Mouse (Mus musculus): Measurements from ENCODE around the gene Zfp459. TPM values are rescaled to one million over a fixed set of nuclear protein-coding genes. Genes with fewer than 3 reads are reported as not detected.
"Not testable (repeated sequence)": the region's sequence is repeated elsewhere in the genome, so short reads cannot be mapped to it uniquely, and the experiment has no call there.

Gene Zfp459
- 1.0 and 1.3 TPM in 2 replicates for polyA plus RNA-seq (2015; fragmentation: Nextera tagmentation; extraction: Ambion mirVana)

GRCm38 (mm10) chr13:67421207-67421857, at the start of gene Zfp459:
Zfp459 (minus strand) TSS chr13:67421418.
- WGBS = under 1% methylated on average over 22 of the region's 22 CpGs
- Histone ChIP-seq H3K4me2 (peak within 1 kb of the TSS; percentile 77), H3K27ac (no peak within 1 kb of the TSS), H3K9ac (peak within 1 kb of the TSS; percentile 52), H3K4me3 (peak within 1 kb of the TSS; percentile 62), H3K36me3 (replicated peaks) (no peaks in the 10 kb centered on the region), H3K4me1 (peaks cover 11% of the 10 kb centered on the region), H3K27me3 (replicated peaks) (no peaks in the 10 kb centered on the region; the same call in 1 of the 2 replicates), H3K9me3 (no peaks in the 10 kb centered on the region)
- ATAC-seq (replicated peaks) = peak; percentile 92

GRCm38 (mm10) chr13:67469274-67469673, 48.1 kb upstream of the Zfp459 start:
- Histone ChIP-seq H3K27me3 (replicated peaks) (no peaks in the 10 kb centered on the region), H3K27ac (no peak overlapping the region), H3K9ac (no peak overlapping the region), H3K4me3 (no peak overlapping the region), H3K36me3 (replicated peaks) (peaks cover 4% of the 10 kb centered on the region; the same call in 1 of the 2 replicates), H3K9me3 (no peaks in the 10 kb centered on the region), H3K4me2 (no peak overlapping the region), H3K4me1 (no peaks in the 10 kb centered on the region)
- 93% methylated on average over 3 of the region's 3 CpGs for WGBS
- ATAC-seq (replicated peaks) = no peak

GRCm38 (mm10) chr13:67463506-67464185, 42.4 kb upstream of the Zfp459 start:
- H3K4me2 ChIP-seq; ATAC-seq (replicated peaks); H3K36me3 ChIP-seq (replicated peaks); H3K27ac ChIP-seq; H3K27me3 ChIP-seq (replicated peaks); H3K4me3 ChIP-seq; H3K9ac ChIP-seq; H3K4me1 ChIP-seq; H3K9me3 ChIP-seq: not testable (repeated sequence)
- 84% methylated on average over 3 of the region's 5 CpGs for WGBS

GRCm38 (mm10) chr13:67452021-67452309, 30.7 kb upstream of the Zfp459 start:
- Histone ChIP-seq H3K4me3 (peak overlapping the region; percentile 53), H3K27me3 (replicated peaks) (no peaks in the 10 kb centered on the region), H3K27ac (no peak overlapping the region), H3K9ac (peak overlapping the region; percentile 53; the same call in 1 of the 2 replicates), H3K36me3 (replicated peaks) (peaks cover 2% of the 10 kb centered on the region; the same call in 1 of the 2 replicates), H3K9me3 (no peaks in the 10 kb centered on the region), H3K4me1 (peaks cover 10% of the 10 kb centered on the region; the same call in 1 of the 2 replicates), H3K4me2 (peak overlapping the region; percentile 78)
- 2% methylated on average over 3 of the region's 3 CpGs for WGBS
- peak; percentile 62 for ATAC-seq (replicated peaks)

GRCm38 (mm10) chr13:67451172-67452020, 30.2 kb upstream of the Zfp459 start, which contains the start of gene Zfp874a:
Zfp874a (minus strand) TSS chr13:67451624.
- H3K36me3 ChIP-seq (replicated peaks) = peaks cover 8% of the 10 kb centered on the region; the same call in 1 of the 2 replicates
- peak within 1 kb of the TSS; percentile 53 for H3K9ac ChIP-seq
- H3K4me1 ChIP-seq = peaks cover 10% of the 10 kb centered on the region; the same call in 1 of the 2 replicates
- H3K27me3 ChIP-seq (replicated peaks) = no peaks in the 10 kb centered on the region
- H3K4me3 ChIP-seq = peak within 1 kb of the TSS; percentile 53
- H3K27ac ChIP-seq = no peak within 1 kb of the TSS
- WGBS = 2% methylated on average over 20 of the region's 20 CpGs
- H3K9me3 ChIP-seq = no peaks in the 10 kb centered on the region
- peak within 1 kb of the TSS; percentile 78 for H3K4me2 ChIP-seq
- ATAC-seq (replicated peaks) = peak; percentile 97

GRCm38 (mm10) chr13:67437095-67437494, 15.9 kb upstream of the Zfp459 start:
- not testable (repeated sequence) for H3K9ac ChIP-seq; H3K9me3 ChIP-seq; H3K36me3 ChIP-seq (replicated peaks); H3K27me3 ChIP-seq (replicated peaks); H3K4me2 ChIP-seq; ATAC-seq (replicated peaks); H3K4me1 ChIP-seq; H3K4me3 ChIP-seq; H3K27ac ChIP-seq
- WGBS = 90% methylated on average over 1 of the region's 3 CpGs

GRCm38 (mm10) chr13:67428116-67428515, 6.9 kb upstream of the Zfp459 start:
- WGBS = 62% methylated on average over 3 of the region's 3 CpGs
- Histone ChIP-seq H3K4me1 (no peaks in the 10 kb centered on the region), H3K27me3 (replicated peaks) (no peaks in the 10 kb centered on the region; the same call in 1 of the 2 replicates), H3K27ac (no peak overlapping the region), H3K4me3 (no peak overlapping the region), H3K36me3 (replicated peaks) (no peaks in the 10 kb centered on the region), H3K9me3 (no peaks in the 10 kb centered on the region), H3K9ac (no peak overlapping the region), H3K4me2 (no peak overlapping the region)
- ATAC-seq (replicated peaks) = no peak

GRCm38 (mm10) chr13:67425699-67426098, 4.5 kb upstream of the Zfp459 start:
- H3K36me3 ChIP-seq (replicated peaks); H3K27ac ChIP-seq; H3K27me3 ChIP-seq (replicated peaks); ATAC-seq (replicated peaks); H3K4me2 ChIP-seq; H3K4me1 ChIP-seq; H3K9ac ChIP-seq; H3K4me3 ChIP-seq; H3K9me3 ChIP-seq: not testable (repeated sequence)

GRCm38 (mm10) chr13:67422532-67422931, 1.3 kb upstream of the Zfp459 start:
- H3K36me3 ChIP-seq (replicated peaks); H3K9ac ChIP-seq; H3K4me2 ChIP-seq; H3K27ac ChIP-seq; H3K27me3 ChIP-seq (replicated peaks); H3K4me3 ChIP-seq; H3K9me3 ChIP-seq; ATAC-seq (replicated peaks): not testable (repeated sequence)
- WGBS = 78% methylated on average over 2 of the region's 2 CpGs
- H3K4me1 ChIP-seq = peaks cover 11% of the 10 kb centered on the region

GRCm38 (mm10) chr13:67420558-67421206, 536 bp downstream of the Zfp459 start:
- 34% methylated on average over 11 of the region's 11 CpGs for WGBS
- ATAC-seq (replicated peaks) = peak; percentile 86
- H3K9me3 ChIP-seq = no peaks in the 10 kb centered on the region

GRCm38 (mm10) chr13:67416811-67417210, 4.4 kb downstream of the Zfp459 start:
- 89% methylated on average over 3 of the region's 3 CpGs for WGBS
- ATAC-seq (replicated peaks) = no peak

More at GRCm38 (mm10) chr13:67420558-67421206, 536 bp downstream of the Zfp459 start:
- peak overlapping the region; percentile 52 for H3K9ac ChIP-seq
- H3K4me1 ChIP-seq = peaks cover 11% of the 10 kb centered on the region
- peak overlapping the region; percentile 62 for H3K4me3 ChIP-seq
- peak overlapping the region; percentile 77 for H3K4me2 ChIP-seq
- H3K27ac ChIP-seq = no peak overlapping the region
- no peaks in the 10 kb centered on the region; the same call in 1 of the 2 replicates for H3K27me3 ChIP-seq (replicated peaks)
- H3K36me3 ChIP-seq (replicated peaks) = no peaks in the 10 kb centered on the region

GRCm38 (mm10) chr13:67415759-67416158, 5.5 kb downstream of the Zfp459 start:
- Histone ChIP-seq H3K27me3 (replicated peaks) (no peaks in the 10 kb centered on the region), H3K9ac (no peak overlapping the region), H3K4me2 (no peak overlapping the region), H3K9me3 (no peaks in the 10 kb centered on the region), H3K36me3 (replicated peaks) (no peaks in the 10 kb centered on the region), H3K4me3 (no peak overlapping the region), H3K4me1 (peaks cover 3% of the 10 kb centered on the region; the same call in 1 of the 2 replicates), H3K27ac (no peak overlapping the region)
- no peak for ATAC-seq (replicated peaks)
- WGBS = 83% methylated on average over 6 of the region's 6 CpGs

More at GRCm38 (mm10) chr13:67416811-67417210, 4.4 kb downstream of the Zfp459 start:
- Histone ChIP-seq H3K27me3 (replicated peaks) (no peaks in the 10 kb centered on the region), H3K4me1 (peaks cover 10% of the 10 kb centered on the region), H3K4me3 (no peak overlapping the region), H3K27ac (no peak overlapping the region), H3K36me3 (replicated peaks) (no peaks in the 10 kb centered on the region), H3K9me3 (no peaks in the 10 kb centered on the region), H3K4me2 (no peak overlapping the region), H3K9ac (no peak overlapping the region)
